Mouse (Mus musculus) MEL (cell line): Measurements from ENCODE around the gene Bicd2. TPM values are rescaled to one million over a fixed set of nuclear protein-coding genes. Genes with fewer than 3 reads are reported as not detected.

ENCODE experiments used
- DNase-seq: peaks from one replicate; pipeline ENCODE4 v3.0.0; 2011; ENCODE audit warnings: low read depth, low spot score
- H3K27ac ChIP-seq: 2 replicates; pipeline ENCODE4 v1.5.1; 2012; ENCODE audit warnings: low read depth, mild to moderate bottlenecking, control low read depth, low read length, moderate library complexity; ENCODE audit not compliant: control insufficient read depth
- H3K27me3 ChIP-seq, 2 experiments: fragments of 150-350 bp in 1 of 2; sonication (generic) in 1 of 2; 2 replicates each; pipeline ENCODE4 v1.6.1; 2012; ENCODE audit warnings: low read length in 2 of 2, mild to moderate bottlenecking in 2 of 2, improper control_type of control experiment in 1 of 2, moderate library complexity in 1 of 2; ENCODE audit not compliant: insufficient read depth in 2 of 2, control insufficient read depth in 1 of 2
- H3K36me3 ChIP-seq, 2 experiments: 2 replicates each; pipeline ENCODE4 v1.6.1; 2012 to 2014; ENCODE audit warnings: low read length in 2 of 2, improper control_type of control experiment in 1 of 2, inconsistent platforms in 1 of 2, mild to moderate bottlenecking in 1 of 2; ENCODE audit not compliant: insufficient read depth in 2 of 2, control insufficient read depth in 1 of 2
- H3K4me1 ChIP-seq, 2 experiments: fragments of 150-350 bp in 1 of 2; sonication (generic) in 1 of 2; 2 replicates each; pipeline ENCODE4 v1.6.1; 2012; ENCODE audit warnings: low read length in 2 of 2, improper control_type of control experiment in 1 of 2, mild to moderate bottlenecking in 1 of 2; ENCODE audit not compliant: insufficient read depth in 2 of 2, control insufficient read depth in 1 of 2
- H3K4me3 ChIP-seq, 2 experiments: fragments of 150-350 bp in 1 of 2; sonication (generic) in 1 of 2; 2 replicates each; pipeline ENCODE4 v1.5.1; 2012; ENCODE audit warnings: low read depth in 2 of 2, low read length in 2 of 2, mild to moderate bottlenecking in 2 of 2, moderate library complexity in 2 of 2, control low read depth in 1 of 2, improper control_type of control experiment in 1 of 2; ENCODE audit not compliant: control insufficient read depth in 1 of 2, insufficient read depth in 1 of 2
- H3K79me2 ChIP-seq: 2 replicates; pipeline ENCODE4 v1.6.1; 2012; ENCODE audit warnings: mild to moderate bottlenecking, low read length, moderate library complexity; ENCODE audit not compliant: control insufficient read depth, poor library complexity, insufficient read depth
- H3K9ac ChIP-seq: 2 replicates; pipeline ENCODE4 v1.6.1; 2012; ENCODE audit warnings: low read depth, mild to moderate bottlenecking, control low read depth, low read length, moderate library complexity; ENCODE audit not compliant: control insufficient read depth, poor library complexity, severe bottlenecking
- H3K9me3 ChIP-seq: fragments of 150-350 bp; sonication (generic); replicated peaks from 2 replicates; pipeline ENCODE4 v1.6.1; 2012; ENCODE audit warnings: mild to moderate bottlenecking, low read length, improper control_type of control experiment, moderate library complexity; ENCODE audit not compliant: insufficient read depth
- BHLHE40 ChIP-seq: IDR thresholded peaks from 2 replicates; pipeline ENCODE4 v1.6.1; 2012; ENCODE audit warnings: low read depth, mild to moderate bottlenecking, inconsistent platforms, low read length, improper control_type of control experiment, borderline replicate concordance
- CHD2 ChIP-seq: IDR thresholded peaks from 2 replicates; pipeline ENCODE4 v1.6.1; 2011; ENCODE audit warnings: low read length, improper control_type of control experiment
- CTCF ChIP-seq, 3 experiments: IDR thresholded peaks in 2 of 3; conservative IDR thresholded peaks in 1 of 3; 2 replicates each; pipeline ENCODE4 v1.5.1; 2011 to 2012; ENCODE audit warnings: low read length in 3 of 3, low read depth in 2 of 3, mild to moderate bottlenecking in 2 of 3, improper control_type of control experiment in 1 of 3, inconsistent platforms in 1 of 3, mixed read lengths in 1 of 3, moderate library complexity in 1 of 3; ENCODE audit not compliant: control insufficient read depth in 1 of 3, insufficient read depth in 1 of 3, poor library complexity in 1 of 3, severe bottlenecking in 1 of 3
- ELF1 ChIP-seq: IDR thresholded peaks from 2 replicates; pipeline ENCODE4 v1.6.1; 2014; ENCODE audit warnings: low read depth, mild to moderate bottlenecking, inconsistent platforms, low read length, improper control_type of control experiment, moderate library complexity
- ETS1 ChIP-seq: IDR thresholded peaks from 2 replicates; pipeline ENCODE4 v1.6.1; 2012; ENCODE audit warnings: low read depth, mild to moderate bottlenecking, inconsistent platforms, low read length, improper control_type of control experiment, moderate library complexity
- GABPA ChIP-seq: IDR thresholded peaks from 2 replicates; pipeline ENCODE4 v1.6.1; 2012; ENCODE audit warnings: low read depth, mild to moderate bottlenecking, inconsistent platforms, low read length, improper control_type of control experiment, moderate library complexity
- GATA1 ChIP-seq: IDR thresholded peaks from 2 replicates; pipeline ENCODE4 v1.6.1; 2011; ENCODE audit warnings: low read depth, low read length, improper control_type of control experiment
- HCFC1 ChIP-seq: IDR thresholded peaks from 2 replicates; pipeline ENCODE4 v1.6.1; 2012; ENCODE audit warnings: low read depth, mild to moderate bottlenecking, inconsistent platforms, low read length, improper control_type of control experiment, moderate library complexity
- MAFK ChIP-seq: IDR thresholded peaks from 2 replicates; pipeline ENCODE4 v1.6.1; 2011; ENCODE audit warnings: low read depth, mild to moderate bottlenecking, low read length, improper control_type of control experiment, borderline replicate concordance
- MAX ChIP-seq: IDR thresholded peaks from 2 replicates; pipeline ENCODE4 v1.6.1; 2011; ENCODE audit warnings: low read length, improper control_type of control experiment
- MAZ ChIP-seq: IDR thresholded peaks from 2 replicates; pipeline ENCODE4 v1.6.1; 2012; ENCODE audit warnings: low read depth, mild to moderate bottlenecking, inconsistent platforms, low read length, improper control_type of control experiment
- MXI1 ChIP-seq: IDR thresholded peaks from 2 replicates; pipeline ENCODE4 v1.6.1; 2011; ENCODE audit warnings: mild to moderate bottlenecking, low read depth, low read length, improper control_type of control experiment
- MYC ChIP-seq: IDR thresholded peaks from 2 replicates; pipeline ENCODE4 v1.6.1; 2011; ENCODE audit warnings: low read depth, mild to moderate bottlenecking, low read length, improper control_type of control experiment, moderate library complexity
- NELFE ChIP-seq: IDR thresholded peaks from 2 replicates; pipeline ENCODE4 v1.6.1; 2011; ENCODE audit warnings: low read depth, low read length, improper control_type of control experiment
- POLR2A ChIP-seq, 2 experiments: IDR thresholded peaks; 2 replicates each; pipeline ENCODE4 v1.6.1; 2011 to 2012; ENCODE audit warnings: low read length in 2 of 2, mild to moderate bottlenecking in 2 of 2, control low read depth in 1 of 2, improper control_type of control experiment in 1 of 2, low read depth in 1 of 2, moderate library complexity in 1 of 2; ENCODE audit not compliant: control insufficient read depth in 1 of 2, insufficient read depth in 1 of 2, poor library complexity in 1 of 2
- POLR2AphosphoS2 ChIP-seq: IDR thresholded peaks from 2 replicates; pipeline ENCODE4 v1.6.1; 2011; ENCODE audit warnings: low read length, improper control_type of control experiment
- POLR2AphosphoS5 ChIP-seq: IDR thresholded peaks from 2 replicates; pipeline ENCODE4 v1.6.1; 2012; ENCODE audit warnings: low read depth, borderline replicate concordance, mild to moderate bottlenecking, inconsistent platforms, low read length, moderate library complexity, mixed read lengths
- RCOR1 ChIP-seq: IDR thresholded peaks from 2 replicates; pipeline ENCODE4 v1.6.1; 2012; ENCODE audit warnings: low read depth, mild to moderate bottlenecking, inconsistent platforms, low read length, improper control_type of control experiment
- TAL1 ChIP-seq: IDR thresholded peaks from 2 replicates; pipeline ENCODE4 v1.6.1; 2012; ENCODE audit warnings: mild to moderate bottlenecking, inconsistent platforms, low read length, moderate library complexity, mixed read lengths
- TBP ChIP-seq: IDR thresholded peaks from 2 replicates; pipeline ENCODE4 v1.8.0; 2011; ENCODE audit warnings: low read depth, low read length, improper control_type of control experiment
- TCF12 ChIP-seq: IDR thresholded peaks from 2 replicates; pipeline ENCODE4 v1.6.1; 2014; ENCODE audit warnings: low read depth, mild to moderate bottlenecking, inconsistent platforms, low read length, improper control_type of control experiment, moderate library complexity
- USF1 ChIP-seq: IDR thresholded peaks from 2 replicates; pipeline ENCODE4 v1.6.1; 2014; ENCODE audit warnings: low read depth, mild to moderate bottlenecking, inconsistent platforms, low read length, improper control_type of control experiment, moderate library complexity
- USF2 ChIP-seq, 2 experiments: IDR thresholded peaks; 2 replicates each; pipeline ENCODE4 v1.6.1; 2011 to 2012; ENCODE audit warnings: improper control_type of control experiment in 2 of 2, low read length in 2 of 2, borderline replicate concordance in 1 of 2, inconsistent platforms in 1 of 2, low read depth in 1 of 2, mild to moderate bottlenecking in 1 of 2; ENCODE audit not compliant: insufficient read depth in 1 of 2
- ZKSCAN1 ChIP-seq: IDR thresholded peaks from 2 replicates; pipeline ENCODE4 v1.6.1; 2012; ENCODE audit warnings: low read depth, mild to moderate bottlenecking, inconsistent platforms, low read length, improper control_type of control experiment, moderate library complexity
- ZMIZ1 ChIP-seq: IDR thresholded peaks from 2 replicates; pipeline ENCODE4 v1.6.1; 2012; ENCODE audit warnings: low read depth, mild to moderate bottlenecking, inconsistent platforms, low read length, improper control_type of control experiment, moderate library complexity
- polyA plus RNA-seq, 2 experiments: library from polyadenylated mRNA; stranded (reverse) in 1 of 2; unstranded in 1 of 2; fragments of >175 nt in 1 of 2; fragments of >200 nt in 1 of 2; gene quantifications; 2 replicates each; pipeline versions ENCODE4 v1.2.1 to v1.2.4; 2012; ENCODE audit warnings: low replicate concordance in 2 of 2, low read depth in 1 of 2; ENCODE audit not compliant: insufficient read length in 2 of 2, insufficient read depth in 1 of 2, missing spikeins in 1 of 2
- total RNA-seq: library from RNA; depleted of rRNA; stranded (reverse); fragments of 300-350 nt; gene quantifications from 2 replicates; pipeline ENCODE4 v1.2.3, GENCODE M21; 2012

Bicd2 gene
- total and polyA plus RNA-seq, 3 experiments, result 21.8 to 22.6 TPM; not detected in 1

DNA sequence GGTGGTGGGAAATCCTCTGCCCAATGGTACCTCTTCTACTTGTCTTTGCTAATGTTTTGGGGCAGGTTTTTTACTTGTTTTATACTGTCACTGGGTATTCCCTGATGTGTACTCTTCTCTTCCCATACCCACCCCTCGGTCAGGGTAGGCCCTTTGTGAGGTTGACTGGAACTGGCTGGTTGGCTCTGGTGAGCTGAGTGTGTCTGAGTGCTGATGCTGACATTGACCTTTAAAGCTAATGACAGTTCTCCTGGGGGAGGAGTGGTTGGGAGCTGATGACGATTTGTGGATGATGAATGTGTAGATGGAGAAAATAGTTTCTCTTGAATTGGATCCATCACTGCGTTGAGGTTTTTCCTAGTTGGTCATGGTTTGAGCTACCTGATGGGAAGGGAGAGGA lies 85.4 kb downstream of the Bicd2 start:
- no peak overlapping the region for H3K9ac ChIP-seq
- peaks cover 2 to 20% of the 10 kb centered on the region in 2 experiments; a peak in 2 of 4 replicates for H3K4me1 ChIP-seq
- TF ChIP-seq USF2 (IDR thresholded peaks at IDR 0.05; ENCODE audit: borderline replicate concordance in 1 of 2, insufficient read depth in 1 of 2, low read depth in 1 of 2, low read length in 2 of 2) (no peak), CHD2 (no peak), MYC (no peak), POLR2AphosphoS2 (no peak), TBP (no peak), RCOR1 (no peak), MAX (no peak), BHLHE40 (no peak), MAFK (no peak), ZMIZ1 (no peak), USF1 (no peak), MAZ (no peak), ETS1 (no peak), GABPA (no peak), TCF12 (no peak), TAL1 (no peak), HCFC1 (no peak), NELFE (no peak), GATA1 (no peak), MXI1 (no peak)
- TF ChIP-seq, all 39 proteins: peak for 0
- peaks cover 72% of the 10 kb centered on the region for H3K79me2 ChIP-seq
- no peaks in the 10 kb centered on the region for H3K27me3 ChIP-seq
- H3K9me3 ChIP-seq, result no peaks in the 10 kb centered on the region
- H3K4me3 ChIP-seq, result no peak overlapping the region
- no peak overlapping the region for H3K27ac ChIP-seq
- DNase-seq, result no peak
- H3K36me3 ChIP-seq, result peaks cover 0 to 21% of the 10 kb centered on the region in 2 experiments; a peak in 3 of 4 replicates

DNA sequence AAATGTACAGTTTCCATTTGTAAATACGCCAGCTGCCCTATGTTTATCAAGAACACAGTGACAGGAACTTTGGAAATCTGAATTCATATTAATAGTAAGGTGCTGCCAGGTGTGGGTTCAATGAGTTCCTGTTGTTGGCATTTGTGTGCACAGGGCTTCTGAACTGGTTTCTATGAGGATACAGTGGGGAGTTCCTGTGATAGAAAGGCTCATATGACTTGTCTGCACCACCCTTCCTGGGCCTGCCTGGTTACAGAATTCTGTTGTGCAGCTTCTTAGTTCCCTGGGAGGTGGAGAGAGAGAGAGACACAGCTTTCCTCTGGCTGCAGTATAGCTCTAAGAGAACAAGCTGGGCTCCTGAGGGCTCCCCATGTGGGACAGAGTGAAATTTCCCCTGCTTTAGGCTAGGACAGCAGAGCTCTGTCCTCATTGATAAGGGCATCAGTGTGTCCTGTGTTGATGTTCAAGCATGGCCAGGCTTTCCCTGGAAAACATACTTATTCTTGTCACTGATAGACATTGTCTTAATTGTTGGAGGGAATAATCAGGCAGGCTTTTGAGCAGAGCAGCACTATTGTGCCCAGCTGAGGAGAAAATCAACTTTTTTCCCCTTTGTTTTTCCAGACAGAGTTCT lies 86.8 kb downstream of the Bicd2 start:
- Histone ChIP-seq H3K4me1 (peaks cover 2 to 7% of the 10 kb centered on the region in 2 experiments; a peak in 2 of 4 replicates), H3K36me3 (peaks cover 2 to 14% of the 10 kb centered on the region in 2 experiments; a peak in 3 of 4 replicates), H3K9ac (no peak overlapping the region), H3K79me2 (peaks cover 58% of the 10 kb centered on the region), H3K4me3 (no peak overlapping the region), H3K27ac (no peak overlapping the region), H3K27me3 (no peaks in the 10 kb centered on the region), H3K9me3 (no peaks in the 10 kb centered on the region)
- TF ChIP-seq USF1 (no peak), MAZ (no peak), BHLHE40 (no peak), HCFC1 (no peak), MXI1 (no peak), ELF1 (no peak), RCOR1 (no peak), CTCF (IDR thresholded peaks at IDR 0.05 in 2 of 3, conservative IDR thresholded peaks at IDR 0.05 in 1 of 3; ENCODE audit: control insufficient read depth in 1 of 3, insufficient read depth in 1 of 3, low read depth in 2 of 3, low read length in 3 of 3, poor library complexity in 1 of 3, severe bottlenecking in 1 of 3) (no peak), POLR2A (IDR thresholded peaks at IDR 0.05; ENCODE audit: control insufficient read depth in 1 of 2, insufficient read depth in 1 of 2, low read depth in 1 of 2, low read length in 2 of 2, poor library complexity in 1 of 2) (no peak), GATA1 (no peak), TAL1 (no peak), ZKSCAN1 (no peak), POLR2AphosphoS5 (no peak), MAFK (no peak)
- no peak for DNase-seq
